Mouse (Mus musculus) lung, postnatal 25 days (tissue): ENCODE measurements at regions not wholly inside any gene's neighbourhood (a gene's known extent, or its start where the extent isn't known, plus 50 kb on each side); places are given as distances from the start of the nearest gene placed in this dataset.

ENCODE experiments used
- DNase-seq: peaks from one replicate; pipeline ENCODE4 v3.0.0; 2022; ENCODE audit warnings: low spot score

DNA sequence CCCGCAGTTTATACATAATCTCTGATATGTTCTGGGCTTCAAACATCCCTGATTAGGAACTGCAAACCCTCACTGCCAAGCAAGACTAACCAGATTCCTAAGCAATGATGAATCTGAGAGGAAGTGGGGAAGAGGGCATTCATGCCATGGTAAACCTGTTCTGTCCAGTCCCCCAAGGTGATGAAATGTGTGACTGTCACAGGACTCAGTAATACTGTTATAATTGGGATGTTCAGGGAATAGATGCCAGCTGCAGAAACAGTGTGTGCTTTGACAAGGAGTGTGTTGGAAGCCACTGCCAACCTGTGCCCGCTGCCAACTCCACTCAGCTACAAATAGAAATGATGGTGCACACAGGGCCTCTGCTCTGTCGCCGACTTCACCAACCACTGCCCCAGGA, 466.0 kb downstream of the Efna5 start:
- no peak for DNase-seq

DNA sequence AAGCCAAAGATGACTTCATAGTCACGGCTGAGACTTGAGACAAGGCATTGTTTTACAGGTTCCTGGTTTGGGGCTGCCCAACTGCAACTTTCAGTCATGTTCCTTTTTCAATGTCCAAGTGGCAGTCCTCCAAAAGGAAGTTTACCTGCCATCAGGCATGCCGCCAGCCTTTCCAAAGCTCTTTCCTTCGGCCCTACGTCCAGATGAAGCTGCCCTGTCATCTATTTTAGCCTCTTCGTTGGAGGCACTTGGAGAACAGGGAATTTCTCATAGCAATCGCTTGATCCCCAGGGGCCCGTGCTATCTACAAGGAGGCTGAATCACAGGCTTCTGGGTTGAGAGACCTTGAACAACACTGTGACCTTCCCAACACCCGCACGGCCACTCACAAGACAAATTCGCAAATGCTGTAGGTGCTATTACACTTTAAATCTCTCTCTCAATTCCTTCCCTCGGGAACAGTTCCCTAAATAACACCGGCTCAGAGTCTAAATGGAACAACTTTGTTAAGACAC, 468.4 kb downstream of the Efna5 start:
- DNase-seq, result no peak

DNA sequence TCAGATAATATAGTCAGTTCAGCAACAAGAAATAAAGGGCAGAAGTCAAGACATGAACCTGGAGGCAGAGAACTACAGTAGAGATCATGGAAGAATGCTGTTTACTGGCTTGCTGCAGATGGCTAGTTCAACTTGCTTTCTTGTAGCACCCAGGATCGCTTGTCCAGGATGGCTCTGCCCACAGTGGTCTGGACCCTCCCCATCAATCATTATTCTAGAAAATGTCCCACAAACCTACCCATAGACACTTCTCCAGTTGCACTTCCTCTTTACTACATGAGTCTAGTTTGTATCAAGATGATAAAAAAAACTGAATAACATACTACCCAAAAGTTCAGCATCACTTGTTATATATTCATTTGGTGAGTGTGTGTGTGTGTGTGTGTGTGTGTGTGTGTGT, 477.4 kb downstream of the Efna5 start:
- DNase-seq, result no peak

DNA sequence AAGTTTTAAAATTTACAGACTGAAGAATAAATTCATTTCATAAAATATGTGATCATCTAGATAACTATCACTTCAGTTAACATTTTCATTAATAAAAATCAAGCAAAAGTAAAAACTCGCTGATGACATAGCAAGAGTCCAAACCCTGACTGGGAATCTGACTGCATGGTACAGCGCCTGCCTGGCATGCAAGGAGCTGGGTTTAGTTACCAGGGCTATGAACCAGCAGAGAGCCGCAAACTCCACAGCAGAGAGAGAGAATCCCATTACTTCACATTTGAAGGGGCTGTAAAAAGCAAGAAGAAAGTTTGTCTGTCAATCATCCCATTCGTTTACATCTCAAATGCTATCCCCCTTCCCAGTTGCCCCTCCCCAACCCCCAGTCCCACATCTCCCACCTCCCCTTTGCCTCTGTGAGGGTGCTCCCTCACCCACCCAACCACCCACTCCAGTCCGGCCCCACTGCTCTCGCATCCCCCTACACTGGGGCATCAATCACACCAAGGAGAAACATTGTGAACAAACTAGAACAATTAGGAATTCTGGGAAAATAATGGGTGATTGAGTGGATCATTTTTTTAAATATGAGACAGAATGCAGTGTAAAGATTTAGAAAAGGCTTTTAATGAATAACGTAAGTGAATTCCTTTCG, 487.6 kb downstream of the Efna5 start:
- DNase-seq, result no peak

DNA sequence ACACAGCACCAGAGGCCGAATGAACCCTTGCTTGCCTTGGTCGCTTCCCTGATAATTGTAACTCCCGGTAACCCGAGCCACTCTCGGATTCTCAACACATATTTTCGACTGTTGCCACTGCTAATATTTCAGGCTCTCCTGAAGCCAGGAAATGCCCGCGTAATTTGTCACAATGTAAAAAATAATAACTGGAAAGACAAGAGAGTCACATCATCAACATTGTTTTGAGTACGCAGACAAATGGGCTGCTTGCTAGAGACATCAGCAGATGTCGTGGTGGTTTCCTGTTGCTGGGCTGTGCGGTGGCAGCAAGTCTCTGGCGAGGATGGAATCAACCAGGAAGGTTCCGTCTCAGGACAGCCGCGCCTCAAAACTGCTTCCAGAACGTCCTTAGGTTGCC, 497.1 kb downstream of the Efna5 start:
- DNase-seq, result no peak

DNA sequence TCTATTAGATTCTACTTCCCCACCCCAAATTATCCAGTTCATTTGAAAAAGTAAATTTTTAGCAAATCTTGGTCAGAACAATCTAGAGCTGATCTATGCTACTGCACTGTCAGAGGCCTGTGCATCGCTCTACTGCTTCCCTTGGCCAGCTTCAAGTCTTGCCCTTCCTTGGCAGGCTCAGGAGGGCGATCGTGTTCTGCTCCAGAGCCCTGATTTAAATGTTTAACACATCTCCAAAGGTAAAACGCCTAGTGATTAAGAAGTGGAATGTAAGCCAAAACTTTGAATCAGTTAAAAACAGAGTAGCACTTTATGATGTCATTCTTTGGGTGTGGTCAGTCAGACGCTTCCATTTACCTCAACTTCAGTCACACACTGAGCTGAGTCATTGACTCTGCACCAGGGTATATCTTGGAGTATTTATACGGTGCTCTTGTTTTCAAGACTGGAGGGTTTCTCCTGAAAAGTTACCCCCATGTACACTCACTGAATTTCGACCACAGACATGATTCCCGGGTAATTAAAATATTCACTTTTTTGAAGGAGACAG, 502.2 kb downstream of the Efna5 start:
- DNase-seq, result no peak

DNA sequence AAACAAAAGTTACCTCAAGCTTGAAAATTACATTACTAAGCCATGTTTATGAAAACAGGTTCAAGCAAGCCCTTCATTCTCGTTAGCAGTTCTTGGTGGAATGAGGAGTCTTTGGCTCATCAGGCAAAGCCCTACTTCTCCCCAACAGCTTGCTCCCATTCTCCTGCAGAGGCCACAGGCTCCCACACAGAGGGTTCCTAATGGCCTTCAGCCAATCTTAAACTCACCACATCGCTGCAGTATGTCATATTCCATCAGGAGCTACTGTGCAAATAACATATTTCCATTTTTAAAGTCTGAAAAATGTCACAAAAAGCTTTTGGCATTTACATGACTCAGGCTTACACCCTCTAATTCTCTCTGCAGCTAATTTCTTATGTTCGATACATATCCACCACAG, 512.0 kb downstream of the Efna5 start:
- DNase-seq, result no peak

DNA sequence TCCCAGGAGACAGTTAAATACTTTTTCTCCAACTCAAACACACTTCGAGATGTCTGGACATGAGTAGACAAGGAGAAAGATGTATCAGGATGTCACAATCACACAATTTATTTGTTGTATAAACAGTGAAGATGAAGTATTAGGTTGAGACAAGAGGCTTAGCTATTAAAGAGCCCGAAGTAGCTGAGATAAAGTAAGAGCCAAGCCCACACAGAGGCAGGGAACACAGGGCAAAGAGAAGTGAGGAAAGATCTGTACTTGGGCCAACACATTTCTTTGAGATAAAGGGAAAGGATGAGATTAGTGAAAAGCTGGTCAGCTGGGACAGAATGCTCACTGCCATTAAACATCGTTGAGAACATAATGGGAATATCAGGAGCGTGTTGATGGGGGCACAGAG, 513.2 kb downstream of the Efna5 start:
- no peak for DNase-seq

DNA sequence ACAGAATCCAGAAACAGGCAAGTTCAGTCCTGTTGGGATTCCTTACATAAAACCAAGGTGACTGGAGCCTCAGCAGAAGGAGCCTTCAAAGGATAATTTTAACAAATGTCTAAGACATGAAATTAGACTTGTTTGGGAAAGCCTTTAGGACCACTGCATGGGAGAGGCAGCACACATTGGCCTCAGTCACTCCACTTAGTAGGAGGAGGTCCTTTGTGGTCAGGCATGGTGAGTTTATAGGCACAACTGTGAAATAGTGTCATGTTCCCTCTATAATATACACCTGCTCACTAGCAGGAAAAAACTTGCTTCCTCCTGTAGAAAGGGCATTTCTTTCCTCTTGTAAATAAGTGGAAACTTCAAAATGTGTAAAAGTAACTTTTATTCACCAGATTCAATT, 522.8 kb downstream of the Efna5 start:
- no peak for DNase-seq

DNA sequence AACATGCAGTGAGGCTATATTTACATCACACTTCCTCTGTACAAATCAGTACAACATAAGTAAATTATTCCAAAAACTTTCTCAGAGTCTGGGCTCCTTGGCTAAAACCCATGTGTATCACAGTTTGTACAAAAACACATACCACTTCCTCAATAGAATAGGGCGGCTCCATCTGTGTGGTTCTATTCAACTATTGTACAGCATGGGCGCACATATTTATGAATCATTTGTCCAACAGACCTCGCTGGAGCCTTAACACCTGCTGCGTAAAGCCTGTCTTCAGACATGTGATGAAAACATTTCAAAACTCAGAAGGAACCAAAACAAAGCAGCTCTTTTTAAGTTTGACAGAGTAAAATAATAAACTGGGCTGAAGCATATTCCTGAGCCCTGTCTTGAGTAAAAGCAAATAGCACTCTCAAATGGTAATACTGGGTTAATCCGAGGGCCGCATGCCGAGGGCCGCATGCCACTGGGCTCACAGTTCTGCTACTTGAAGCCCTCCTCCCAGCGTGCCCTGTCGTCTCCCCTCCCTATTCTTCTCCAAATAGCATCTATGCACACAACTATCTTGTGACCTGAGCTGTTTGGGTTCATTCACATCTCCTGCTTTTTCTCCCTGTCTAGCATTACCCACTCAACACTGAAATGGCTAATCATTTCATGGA, 543.1 kb downstream of the Efna5 start:
- no peak for DNase-seq

DNA sequence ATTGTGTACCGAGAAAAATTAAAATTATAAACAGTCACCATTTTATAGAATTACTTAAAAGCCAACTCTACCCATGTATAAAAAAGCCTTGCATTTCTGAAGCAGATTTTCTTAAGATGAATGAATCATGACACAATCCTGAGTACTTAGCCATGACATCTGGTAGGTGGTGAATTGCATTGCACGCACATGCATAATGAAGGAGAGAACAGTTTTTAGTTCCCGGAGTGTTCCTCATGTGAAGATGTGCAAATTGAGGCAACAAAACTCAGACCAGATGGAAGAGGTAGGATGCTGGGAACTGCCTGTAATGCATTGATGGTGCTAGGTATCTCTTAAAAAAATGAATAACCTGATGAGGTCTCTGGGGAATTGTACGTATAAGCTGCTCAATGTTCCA, 550.9 kb downstream of the Efna5 start:
- DNase-seq, result no peak

DNA sequence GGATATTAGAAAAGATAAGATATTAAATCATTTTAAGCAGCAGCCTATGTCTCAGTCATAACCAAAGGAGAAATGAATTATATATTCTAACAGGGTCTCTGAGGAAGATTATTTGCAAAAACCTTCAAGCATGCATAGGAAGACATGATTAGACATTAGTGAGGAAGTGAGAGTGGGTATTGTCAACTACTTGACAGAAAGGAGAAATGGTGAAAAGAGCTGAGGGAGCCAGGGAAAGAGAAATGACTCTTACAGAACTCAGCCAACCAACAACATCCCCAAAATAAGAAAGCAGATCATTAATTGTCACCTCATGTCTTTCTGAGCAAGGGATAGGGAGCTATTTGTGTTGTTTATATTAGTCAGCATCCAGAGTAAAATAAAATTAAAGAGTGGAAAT, 554.3 kb downstream of the Efna5 start:
- no peak for DNase-seq

DNA sequence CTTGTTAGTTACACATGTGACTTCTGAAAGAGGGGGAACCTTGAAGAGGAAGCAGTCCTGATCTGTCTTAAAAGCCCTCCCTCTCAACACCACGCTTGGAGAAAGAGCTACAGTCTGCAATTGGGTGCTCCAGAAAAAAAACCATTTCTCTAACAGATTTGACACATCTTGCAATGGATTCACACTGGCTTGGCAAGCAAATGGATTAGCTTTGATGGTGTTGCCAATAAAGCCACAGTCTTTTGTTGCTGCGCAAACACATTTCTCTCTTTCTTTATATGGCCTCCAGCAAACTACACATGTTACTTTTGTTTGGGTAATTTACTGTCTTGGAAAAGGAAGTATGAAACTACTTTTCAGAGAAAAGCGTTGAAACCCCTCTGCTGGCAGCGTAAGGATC, 562.1 kb downstream of the Efna5 start:
- DNase-seq, result no peak

DNA sequence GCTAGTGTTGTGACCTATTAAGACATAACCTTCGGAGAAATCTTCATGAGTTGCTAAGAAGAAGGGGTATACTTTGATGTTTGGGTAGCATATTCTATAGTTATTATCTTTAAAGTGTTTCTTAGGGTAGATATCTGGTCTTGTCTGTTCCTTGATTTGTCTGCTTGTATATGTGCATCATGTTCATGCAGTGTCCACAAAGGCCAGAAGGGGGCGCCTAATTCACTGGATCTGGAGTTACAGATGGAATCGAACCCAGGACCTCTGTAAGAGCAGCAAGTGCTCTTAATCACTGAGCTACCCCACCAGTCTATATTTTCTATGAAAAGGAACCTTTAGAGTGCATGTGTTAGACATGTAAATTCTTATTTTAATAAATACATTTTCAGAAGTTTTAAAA, 571.1 kb downstream of the Efna5 start:
- no peak for DNase-seq

DNA sequence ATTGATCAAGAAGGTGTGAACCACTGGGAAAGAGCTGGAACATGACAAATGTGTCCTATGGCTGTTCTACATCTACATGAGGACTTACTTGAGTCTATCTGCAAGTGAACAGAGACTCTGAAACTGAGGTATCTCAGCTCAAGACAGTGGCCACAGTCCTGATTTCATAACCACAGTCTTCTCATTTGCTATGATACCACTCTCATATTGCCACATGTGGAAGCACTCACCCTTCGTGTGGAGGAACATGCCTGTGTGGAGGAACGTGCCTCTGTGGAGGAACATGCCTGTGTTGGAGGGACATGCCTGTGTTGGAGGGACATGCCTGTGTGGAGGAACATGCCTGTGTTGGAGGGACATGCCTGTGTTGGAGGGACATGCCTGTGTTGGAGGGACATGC, 574.0 kb downstream of the Efna5 start:
- DNase-seq, result no peak

DNA sequence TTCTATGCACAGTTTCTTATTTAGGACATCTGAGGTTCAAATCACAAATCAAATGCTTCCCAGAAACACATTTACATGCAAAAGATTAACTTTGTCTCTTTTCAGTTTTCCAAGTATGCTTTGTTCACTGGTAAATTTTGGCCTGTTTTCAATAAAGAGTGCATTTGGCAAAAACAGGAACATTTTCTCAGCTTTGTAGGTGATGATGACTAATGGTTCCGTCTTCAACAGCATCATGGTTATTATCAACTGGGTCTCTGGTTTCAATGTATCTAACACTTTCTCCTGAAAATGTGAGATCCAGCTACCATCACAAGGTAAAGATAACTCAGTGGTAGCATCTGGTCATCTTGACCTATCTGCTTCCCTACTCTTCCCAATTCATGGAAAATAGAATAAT, 574.6 kb downstream of the Efna5 start:
- DNase-seq, result no peak

DNA sequence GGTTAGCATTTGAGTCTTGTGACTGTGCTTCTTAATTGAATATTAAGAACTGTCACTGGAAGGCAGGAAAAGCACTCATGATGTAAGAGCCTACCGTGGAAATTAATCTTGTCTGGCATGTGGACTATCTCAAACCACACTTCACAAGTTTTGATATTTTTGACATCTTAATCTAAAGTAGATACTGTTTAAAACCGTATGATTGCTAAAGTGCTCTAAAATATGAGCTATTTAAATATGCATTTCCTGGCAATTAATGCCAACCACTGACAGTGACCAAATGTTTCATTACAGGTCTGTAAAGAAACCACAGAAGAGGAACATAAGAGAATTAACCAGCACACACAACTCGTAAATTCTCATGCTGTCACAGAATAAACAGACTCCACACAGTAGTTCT, 576.0 kb downstream of the Efna5 start:
- no peak for DNase-seq

DNA sequence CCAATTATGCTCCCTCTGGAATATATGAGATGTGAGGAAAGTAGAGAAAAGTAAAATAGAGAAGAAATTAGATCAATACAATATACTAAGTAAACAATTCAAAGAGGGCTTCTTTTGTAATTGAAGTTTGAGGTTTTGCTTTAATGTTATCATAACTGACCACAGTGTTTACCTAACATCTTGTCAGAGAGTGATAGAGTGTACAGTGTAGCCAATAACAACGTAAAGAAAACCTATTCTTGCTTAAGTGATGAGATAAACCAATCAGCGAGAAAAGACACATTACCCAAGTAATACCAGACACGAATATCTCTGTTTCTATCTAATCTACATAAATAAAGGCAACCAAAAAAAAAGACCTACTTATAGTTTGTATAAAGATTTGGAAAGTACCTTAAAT, 577.0 kb downstream of the Efna5 start:
- DNase-seq, result no peak

DNA sequence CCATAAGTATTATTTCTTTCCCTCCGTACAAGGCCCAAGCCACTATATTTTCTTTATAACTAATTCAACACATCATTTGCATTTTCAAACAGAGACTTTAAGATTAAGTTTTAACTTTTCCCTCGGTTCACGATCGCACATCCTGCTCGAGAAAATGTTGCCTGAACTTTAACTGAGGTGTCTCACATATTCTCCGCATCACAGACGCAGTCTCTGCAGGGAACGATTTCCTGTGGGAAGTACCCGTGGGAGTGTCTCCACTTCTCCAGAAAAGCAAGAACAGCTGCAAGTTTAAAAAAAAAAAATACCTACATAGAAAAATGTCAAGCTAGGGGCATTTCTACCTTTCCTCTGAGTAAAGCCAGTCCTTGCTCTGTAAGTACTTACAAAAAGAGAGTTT, 581.2 kb downstream of the Efna5 start:
- DNase-seq, result no peak

DNA sequence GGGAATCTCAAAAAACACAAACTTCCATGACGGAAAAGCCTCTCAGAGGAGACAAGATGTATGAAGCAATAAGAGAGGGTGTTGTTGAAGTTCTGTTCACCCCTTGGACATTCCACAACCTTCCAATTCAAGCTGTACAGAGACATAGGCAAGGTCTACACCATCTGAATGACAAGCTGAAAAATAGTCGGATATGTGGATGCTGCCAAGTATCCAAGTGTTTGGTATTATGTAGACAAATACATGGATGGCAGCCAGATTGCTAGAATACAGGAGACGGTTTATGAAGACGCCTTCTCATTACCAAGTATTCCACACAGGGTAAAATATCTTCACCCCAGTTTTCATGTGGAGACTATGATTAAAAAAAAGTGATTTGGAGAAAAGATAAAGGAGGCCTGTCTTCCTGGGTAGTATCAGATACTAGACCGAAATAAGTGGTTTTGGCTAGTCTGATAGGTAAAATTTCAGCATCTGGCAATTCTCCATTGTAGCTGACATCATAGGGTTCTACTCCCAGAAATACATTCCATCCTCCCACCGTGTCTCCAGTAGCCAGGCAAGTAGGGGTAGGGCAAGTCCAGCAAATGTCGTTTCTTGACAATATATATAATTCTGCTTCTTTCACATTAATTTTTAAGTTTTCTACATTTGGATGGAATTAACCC, 583.6 kb downstream of the Efna5 start:
- no peak for DNase-seq

DNA sequence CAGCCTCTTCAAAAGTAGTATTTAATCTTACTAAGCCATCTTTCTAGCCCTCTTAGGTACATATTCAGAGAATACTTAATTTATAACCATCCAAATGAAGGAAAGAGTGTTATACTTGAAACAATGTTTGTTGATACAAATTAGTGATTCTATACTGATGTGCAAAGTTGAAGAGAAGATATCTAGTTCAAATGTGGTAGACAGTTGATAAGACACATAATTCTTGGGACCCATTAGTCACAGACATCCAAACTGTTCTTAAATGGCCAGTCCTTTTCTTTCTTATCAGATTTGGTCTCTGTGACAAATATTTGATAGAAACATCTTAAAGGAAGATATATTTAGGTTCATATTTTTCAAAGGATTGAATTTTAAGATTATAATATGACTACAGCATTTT, 585.7 kb downstream of the Efna5 start:
- no peak for DNase-seq

DNA sequence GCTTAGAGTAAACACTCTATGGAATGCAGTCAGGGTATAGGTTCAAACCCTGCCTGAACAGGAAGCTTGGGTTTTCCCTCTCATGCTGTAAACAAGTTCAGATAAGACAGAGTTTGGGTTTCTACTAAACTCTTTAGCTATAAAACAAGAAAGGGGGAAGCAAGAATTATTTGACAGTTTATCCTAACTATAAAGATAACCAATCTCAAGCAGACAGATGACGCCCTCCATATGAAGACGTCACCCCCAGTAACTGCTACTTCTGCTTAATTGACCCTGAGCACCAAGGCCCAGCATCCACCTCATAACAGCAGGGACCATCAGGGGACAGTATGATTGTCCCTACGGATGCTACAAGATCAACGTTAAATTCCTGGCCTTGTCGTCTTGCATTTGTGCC, 588.4 kb downstream of the Efna5 start:
- no peak for DNase-seq

DNA sequence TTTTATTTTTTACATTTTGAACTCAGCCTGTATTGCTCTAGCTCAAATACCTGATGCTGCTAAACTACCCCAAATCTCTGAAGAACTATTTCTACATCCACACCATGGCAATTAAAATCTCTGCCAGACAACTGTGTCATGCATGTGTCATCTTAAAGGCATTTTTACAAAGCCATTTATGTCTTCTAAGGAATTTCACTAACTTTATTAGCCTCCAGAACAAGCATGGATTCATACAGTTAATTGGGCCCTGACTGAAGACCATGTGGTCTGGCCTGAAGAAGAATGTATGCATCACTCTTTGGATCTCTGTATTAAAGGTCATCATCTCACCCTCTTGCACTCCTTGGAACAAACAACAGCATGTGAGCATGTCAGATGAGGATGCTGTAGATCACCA, 593.5 kb downstream of the Efna5 start:
- no peak for DNase-seq
